Mouse (Mus musculus) thymus, postnatal 10 days (tissue): ENCODE measurements around the gene U2af2.
"Not testable (repeated sequence)": the region's sequence is repeated elsewhere in the genome, so short reads cannot be mapped to it uniquely, and the experiment has no call there.

ENCODE experiments used
- DNase-seq, 2 experiments: peaks; one replicate each; pipeline ENCODE4 v3.0.0; 2021; ENCODE audit warnings: low spot score in 2 of 2

Gene U2af2

DNA sequence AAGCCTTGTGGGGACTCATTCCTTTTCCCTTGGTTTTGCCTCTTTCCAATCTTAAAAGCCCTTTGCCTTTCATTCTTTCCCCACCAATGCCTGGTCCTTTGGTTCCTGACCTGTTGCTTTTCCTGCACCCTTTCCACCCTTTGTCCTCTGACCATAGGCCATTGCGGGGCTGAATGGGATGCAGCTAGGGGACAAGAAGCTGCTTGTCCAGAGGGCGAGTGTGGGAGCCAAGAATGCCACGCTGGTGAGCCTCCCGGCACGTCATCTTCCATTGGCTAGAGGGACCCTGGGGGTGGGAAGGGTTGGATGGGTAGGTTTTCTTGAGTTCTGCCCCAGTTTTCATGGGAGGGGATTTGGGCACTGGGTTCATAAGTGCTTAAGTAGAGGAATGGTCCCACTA is 13.0 kb downstream of the U2af2 start:
- no peak for DNase-seq

DNA sequence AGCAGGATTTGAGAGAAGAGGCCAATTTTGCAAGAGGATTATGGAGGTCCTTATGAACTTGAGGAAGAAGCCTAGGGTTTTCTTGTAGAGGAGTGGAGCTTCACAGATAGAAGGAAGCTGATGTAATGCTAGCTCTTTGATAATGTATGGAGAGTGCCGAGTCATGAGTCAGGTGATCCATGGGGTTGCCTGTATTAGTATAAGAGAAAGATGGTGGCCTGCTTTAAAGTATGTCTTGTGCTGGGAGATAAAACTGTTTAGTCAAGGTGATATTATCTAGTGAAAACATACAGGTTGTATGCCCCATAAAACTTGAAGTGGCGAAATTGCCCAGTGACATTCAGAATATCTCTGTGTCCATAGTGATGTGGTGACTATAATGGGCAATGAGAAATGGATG is 15.0 kb downstream of the U2af2 start:
- DNase-seq, result no peak

DNA sequence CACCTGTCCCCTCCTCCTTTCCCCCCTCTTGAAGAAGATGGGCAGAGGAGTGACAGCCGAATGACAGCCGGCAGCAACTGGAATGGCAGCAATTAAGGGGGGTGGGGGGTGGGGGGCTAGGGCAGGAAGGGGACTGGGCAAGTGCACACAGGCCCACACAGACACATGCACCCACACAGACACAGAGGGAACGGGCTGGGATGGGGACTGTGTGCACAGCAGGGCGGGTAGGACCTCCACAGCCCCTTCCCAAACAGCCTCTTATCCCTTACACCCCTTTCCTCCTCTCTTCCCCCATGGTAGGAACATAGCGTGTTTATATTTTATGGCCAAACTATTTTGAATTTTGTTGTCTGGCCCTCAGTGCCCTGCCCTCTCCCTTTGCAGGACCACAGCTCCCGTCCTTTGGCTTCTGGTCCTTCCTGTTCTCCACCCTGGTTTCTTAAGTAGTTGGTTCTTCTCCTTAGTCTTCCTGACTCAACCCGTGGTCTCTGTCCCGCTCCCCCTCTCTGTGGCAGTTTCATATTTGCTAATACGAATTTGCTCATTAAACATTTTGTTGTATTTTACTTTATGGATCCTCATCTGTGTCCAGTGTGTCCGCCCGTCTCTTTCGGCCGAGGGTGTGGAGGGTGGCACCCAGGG is 17.5 kb downstream of the U2af2 start:
- DNase-seq, result not testable (repeated sequence)

DNA sequence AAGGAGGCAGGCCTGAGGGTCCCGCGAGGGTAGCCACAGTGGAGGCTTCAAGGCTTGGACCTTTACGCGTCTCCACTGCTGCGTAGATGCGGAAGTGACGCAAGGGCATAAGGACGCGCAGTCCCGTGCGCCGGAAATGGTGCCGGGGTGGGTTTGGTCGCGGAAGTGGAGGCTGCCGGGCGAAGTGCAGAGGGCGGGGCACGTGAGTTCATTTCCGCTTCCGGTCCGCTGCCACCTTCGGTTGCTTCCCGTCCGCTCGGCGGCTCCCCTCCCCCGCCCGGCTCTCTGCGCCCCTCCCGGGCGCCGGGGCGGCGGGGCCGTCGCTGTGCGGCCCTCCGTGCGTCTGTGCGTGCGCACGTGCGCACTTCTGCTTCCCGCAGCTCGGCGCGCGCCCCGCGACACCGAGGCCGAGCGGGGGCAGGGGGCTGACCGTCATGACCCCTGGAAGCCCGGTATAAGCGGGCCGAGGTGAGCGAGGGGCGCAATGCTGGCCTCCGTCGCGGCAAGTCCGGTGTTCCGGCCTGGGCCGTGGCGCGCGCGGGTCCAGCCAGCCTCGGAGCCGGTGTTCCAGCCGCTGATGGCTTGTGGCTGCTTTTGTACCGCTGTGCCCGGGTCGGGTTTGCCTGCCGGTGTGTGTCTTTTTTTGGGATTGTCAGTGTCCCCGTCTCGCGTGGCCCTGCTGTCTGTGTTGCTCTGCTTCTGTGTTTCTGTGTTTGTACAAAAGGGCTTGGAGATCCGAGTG is 18.2 kb downstream of the U2af2 start, which contains the start of gene Epn1:
TSS of gene Epn1 (plus strand) at position 226 of the 742 bp plus-strand sequence.
- peak; percentile 93 to 97 for DNase-seq

DNA sequence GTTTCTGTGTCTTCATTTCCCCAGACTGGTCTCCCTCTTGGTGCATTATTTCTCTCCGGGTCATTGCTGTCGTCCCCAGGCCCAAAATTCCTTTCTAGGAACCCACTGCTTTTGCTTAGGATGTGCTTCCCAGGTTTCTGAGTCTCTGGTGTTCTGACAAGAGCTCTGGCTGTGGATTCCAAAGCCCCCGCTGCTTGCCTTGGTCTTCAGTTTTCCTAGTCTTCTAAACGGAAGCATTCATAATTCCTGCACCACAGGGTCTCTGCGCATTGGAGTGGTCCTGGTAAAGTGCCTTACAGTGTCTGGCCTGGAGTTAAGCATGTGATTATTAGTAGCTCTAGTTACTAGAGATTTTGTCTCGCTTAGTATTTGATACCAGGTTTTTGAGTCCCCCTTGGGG is 18.9 kb downstream of the U2af2 start:
- no peak for DNase-seq

DNA sequence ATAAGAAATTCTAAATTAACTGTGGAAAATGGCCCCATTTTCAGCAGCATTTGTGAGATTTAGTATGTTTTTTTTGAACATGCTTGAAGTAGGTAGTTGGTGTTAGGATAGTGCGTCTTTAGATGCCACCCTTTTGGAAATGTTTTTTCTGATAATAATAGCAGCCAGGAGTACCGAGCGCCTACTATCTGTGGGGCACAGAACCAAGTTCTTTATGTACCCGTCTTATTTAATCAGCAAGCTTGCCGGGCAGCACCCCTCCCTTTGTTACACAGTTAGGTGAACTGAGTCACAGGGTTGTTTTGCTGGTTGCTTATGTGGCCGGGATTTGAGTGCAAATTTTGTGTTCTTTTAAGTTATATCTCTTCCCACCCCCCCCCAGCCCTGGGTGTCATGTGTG is 19.3 kb downstream of the U2af2 start:
- no peak for DNase-seq

DNA sequence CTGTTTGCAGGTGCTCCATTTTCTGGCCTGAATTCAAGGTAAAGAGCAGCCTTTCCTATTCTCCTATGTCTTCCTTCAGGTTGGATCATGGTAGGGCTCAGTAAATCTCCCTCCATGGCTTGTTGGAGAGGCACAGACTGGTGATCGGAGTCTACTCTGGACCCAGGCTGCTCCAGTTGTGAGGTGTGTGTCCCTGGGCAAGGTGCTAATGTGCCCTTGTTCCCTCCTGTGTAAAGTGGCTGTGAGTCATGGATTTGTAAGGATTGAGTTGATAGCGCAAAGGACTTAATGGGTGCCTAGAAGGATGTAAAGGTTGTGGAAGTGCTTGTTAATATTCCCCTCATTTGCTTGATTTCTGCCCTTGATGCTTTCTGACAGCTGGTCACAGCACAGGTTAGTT is 20.0 kb downstream of the U2af2 start:
- DNase-seq, result no peak

DNA sequence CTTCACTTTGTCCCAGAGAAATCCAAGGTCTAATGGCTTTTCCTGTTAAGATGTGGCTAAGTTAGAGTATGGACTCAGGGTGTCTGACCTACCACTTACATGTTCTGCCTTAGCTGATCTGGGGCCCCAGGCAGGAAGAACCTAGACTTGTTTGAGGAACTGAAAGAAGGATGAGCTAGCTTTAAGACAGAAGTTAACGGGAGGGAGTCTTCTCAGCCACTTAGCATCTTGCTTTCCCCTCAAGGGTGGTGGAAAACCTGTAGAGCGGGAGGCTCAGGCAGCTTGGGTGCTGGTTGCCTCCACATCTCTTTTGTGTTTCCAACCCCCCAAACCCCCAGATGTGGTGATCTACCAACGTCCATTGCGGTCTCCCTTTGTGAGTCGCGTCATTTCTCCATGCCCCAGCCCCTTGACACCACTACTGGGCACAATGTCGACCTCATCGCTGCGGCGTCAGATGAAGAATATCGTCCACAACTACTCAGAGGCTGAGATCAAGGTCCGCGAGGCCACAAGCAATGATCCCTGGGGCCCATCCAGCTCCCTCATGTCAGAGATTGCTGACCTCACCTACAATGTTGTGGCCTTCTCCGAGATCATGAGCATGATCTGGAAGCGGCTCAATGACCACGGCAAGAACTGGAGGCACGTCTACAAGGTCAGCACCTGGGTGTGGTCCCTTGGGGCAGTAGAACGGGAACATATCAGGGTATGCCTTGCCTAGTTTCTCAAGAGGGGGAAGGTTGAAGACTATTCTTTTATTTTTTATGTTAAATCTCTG is 21.6 kb downstream of the U2af2 start:
- DNase-seq, result no peak

DNA sequence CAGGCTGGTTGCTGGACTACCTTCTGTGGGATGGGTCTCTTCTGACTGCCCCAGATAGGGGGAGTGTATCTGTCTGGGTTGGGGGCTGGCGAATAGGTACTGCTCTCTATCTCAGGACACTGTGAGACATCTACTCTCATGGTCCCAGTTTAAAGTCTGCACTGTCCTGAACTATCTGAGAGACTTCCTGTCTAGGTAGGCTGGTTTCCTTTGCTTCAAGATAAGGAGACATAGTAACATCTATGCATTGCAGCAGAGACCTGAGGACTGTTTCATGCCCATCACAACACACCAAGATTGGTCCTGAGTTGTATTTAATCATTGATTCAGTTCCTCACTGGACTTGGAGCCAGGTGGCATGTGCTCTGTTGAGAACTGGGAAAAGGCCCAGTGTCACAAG is 23.6 kb downstream of the U2af2 start:
- no peak for DNase-seq

DNA sequence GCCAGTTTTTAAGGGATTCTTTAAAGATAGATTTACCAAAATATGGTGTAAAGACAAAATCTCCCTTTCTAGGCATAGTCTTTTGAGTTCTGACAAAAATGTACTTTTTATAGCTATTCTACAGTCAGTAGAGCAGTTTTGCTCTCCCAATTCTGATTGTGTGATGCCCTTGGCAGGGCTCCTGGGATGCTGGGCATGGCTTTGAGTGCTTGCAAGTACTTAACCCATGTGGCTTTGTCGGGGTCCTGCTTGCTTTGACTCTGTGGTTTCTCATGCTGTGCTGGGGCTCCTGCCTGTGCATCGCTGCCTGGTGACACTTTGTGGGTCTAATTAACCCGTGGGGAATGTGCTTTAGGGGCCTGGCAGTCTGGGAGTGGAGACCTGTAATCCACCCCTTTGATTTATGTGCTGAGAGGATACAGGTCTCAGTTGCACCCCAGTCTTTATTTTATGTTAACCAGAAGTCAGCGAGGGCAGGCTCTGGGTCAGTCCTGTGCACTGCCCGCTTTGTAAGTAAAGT is 25.0 kb downstream of the U2af2 start:
- DNase-seq, result no peak

DNA sequence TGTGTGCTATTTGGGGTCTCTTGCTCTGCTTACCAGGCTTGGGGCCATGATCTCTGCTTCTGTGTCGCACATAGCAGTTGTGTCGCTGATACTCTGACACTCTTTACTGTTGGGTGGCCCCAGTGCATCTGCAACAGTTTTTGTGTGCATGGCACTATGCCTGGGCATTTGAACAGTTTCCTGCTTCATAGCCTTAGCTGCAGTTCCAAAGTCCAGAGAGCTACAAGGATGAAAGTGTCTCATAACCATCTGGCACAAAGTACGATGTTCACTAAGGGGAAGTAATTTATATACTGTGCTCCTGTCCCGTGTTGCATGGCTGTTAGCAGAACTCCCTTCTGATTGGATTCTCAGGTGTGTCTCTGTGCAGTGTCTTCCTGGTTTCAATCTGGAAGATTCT is 25.9 kb downstream of the U2af2 start:
- DNase-seq, result no peak

DNA sequence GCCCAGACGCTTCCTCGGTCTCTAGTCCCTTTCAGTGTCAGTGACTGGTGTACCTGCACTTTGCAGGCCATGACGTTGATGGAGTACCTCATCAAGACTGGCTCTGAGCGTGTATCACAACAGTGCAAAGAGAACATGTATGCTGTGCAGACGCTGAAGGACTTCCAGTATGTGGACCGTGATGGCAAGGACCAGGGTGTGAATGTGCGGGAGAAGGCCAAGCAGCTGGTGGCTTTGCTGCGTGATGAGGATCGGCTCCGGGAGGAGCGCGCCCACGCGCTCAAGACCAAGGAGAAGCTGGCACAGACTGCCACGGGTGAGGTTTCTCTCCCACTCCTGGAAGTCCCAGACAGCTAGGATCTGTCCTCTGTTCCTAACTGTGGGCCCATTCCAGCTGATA is 27.9 kb downstream of the U2af2 start:
- DNase-seq, result no peak

DNA sequence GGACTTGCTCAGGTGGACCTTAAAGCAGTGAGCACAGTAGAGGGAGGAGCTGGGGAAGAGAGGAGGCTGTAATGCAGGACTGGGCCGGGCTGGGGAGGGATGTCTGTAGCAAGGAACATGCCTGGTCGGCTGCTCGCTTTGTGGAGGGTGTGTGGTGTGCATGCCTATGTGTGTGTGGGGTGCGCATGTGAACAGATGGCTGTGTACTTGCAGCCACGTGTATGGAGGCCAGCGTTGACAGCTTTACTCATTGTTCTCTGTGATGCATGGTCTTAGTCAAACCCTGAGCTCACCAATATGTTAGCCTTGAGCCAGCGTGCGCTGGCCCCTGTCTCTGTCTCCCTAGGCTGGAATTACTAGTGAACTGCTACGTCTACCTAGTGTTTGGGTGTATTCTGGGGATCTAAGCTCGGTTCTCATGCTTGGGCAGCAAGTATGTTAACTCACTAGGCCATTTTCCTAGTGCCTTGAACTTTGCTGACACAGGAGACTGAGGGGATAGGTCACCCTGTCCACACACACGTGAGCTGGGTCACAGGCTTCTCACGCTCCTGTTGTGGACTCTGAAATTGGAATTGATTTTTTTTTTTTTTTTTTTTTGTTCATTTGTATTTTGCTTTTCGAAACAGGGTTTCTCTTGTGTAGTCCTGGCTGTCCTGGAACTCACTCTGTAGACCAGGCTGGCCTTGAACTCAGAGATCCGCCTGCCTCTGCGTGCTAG is 29.2 kb downstream of the U2af2 start:
- no peak for DNase-seq

DNA sequence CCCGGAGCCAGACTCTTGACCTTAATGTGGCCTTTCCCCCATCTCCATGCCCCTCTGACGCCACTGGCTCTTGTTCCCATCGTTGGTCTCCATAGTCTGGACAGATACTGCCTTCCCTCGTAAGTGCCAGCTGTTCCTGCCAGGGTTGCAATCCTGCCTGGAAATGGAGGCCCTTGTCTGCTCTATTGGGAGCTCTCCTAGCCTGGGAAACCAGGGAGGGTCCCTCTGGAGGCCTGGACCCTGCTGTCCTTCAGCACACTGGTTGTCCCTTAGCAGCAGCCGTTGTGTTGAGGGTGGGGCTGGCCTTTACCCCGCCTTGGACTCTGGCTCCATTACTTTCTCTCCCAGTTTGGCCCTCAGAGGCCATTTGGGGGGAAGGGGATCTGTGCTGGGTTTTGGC is 30.4 kb downstream of the U2af2 start:
- DNase-seq, result no peak

DNA sequence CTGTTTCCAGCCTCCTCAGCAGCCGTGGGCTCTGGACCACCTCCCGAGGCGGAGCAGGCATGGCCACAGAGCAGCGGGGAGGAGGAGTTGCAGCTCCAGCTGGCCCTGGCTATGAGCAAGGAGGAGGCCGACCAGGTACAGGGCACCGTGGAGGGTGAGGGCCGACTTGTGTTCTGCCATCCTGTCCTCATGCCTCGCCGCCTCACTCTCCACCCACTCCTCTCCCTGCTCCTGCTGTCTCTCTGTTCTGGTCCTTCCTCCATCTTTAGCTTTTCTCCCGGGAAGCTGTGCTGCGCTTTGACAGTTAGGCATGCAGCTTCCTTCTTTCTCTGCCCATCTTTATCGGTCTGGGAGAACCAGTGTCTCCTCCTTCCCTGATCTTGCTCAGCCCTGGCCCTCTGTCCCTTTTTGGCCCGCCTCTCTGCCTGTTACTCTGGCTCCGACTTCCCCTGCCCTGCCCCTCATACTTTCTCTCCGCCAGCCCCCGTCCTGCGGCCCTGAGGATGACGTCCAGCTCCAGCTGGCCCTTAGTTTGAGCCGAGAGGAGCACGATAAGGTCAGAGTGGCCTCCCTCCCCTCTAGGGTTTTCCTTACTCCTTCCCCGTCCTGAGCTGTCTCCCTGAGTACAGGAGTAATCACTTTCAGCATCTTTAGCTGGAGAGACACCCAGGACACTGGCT is 31.0 kb downstream of the U2af2 start:
- no peak for DNase-seq

DNA sequence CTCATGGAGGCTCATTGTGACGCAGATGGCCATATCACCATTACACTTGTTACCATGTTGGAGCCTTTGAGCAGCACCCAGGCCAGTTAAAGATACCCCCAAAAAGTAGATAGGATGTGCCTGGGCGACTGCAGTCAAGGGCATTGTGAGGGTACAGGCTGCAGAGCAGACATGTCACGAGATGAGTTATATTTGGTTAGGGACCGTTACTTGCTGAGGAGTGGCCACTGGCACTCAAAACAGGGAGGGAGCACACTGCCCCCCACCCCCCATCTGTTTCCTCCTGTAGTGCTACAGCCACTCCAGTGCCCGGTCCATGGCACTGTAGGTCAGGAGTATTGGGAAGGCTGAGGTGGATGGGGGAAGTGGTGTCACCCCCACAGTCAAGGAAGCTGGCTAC is 36.8 kb downstream of the U2af2 start:
- DNase-seq, result no peak

DNA sequence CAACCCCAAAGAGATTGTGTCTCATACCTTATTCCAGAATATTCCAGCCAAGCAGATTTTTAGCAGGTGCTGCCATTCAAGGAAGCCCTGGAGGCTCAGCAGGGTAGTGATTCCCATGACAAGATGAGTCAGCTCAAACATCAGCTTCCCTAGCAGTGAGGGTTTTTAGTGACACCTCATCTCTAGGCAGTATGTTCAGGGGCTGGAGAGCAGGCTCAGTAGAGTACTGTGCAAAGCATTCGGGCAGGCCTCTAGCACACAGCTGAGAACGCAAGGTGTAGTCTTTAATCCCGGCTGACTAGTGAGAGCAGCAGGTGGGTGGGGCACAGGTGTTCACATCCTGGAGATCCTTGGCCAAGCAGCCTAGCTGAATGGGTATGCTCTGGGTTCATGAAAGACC is 37.9 kb downstream of the U2af2 start:
- DNase-seq, result no peak

DNA sequence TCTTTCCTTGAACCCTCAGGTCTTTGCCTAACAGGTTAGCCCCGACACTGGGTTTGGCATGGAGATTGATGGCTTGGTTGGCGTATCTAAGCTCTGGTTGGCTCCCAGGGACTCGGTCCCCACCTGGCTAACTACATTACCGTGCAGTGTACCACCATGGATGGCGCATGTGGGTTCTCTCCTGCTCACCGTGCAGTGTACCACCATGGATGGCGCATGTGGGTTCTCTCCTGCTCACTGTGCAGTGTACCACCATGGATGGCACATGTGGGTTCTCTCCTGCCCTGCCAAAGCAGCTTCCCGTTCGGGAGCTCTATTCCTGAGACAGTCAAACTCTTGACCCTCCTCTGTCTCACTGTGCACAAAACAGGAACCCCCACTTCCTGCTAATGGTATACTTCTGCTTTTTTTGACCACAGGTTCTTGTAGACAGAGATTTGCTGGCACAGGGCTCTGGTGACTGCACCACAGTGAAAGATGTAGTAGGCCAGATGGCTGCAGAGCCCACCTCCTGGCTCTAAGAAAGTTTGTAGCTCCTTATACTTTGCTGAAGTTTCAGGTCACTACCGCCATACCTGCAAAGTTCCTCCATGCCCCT is 39.2 kb downstream of the U2af2 start:
- no peak for DNase-seq

DNA sequence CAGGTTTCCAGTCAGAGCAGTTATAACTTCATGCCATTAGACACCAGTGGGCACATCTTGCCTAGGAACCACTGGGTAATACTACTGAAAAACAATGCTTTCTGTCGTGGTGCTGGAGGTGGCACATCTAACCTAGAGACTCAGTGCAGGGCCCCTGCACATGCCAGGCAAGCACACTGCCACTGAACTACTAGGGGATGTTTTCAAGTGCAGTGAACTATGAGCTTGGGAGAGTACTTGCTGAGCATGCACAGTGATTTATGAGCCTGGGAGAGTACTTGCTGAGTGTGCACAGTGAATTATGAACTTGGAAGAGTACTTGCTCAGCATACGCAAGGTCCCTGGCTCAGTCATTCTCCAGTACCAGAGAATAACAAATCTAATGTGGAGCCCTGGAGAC is 40.6 kb downstream of the U2af2 start:
- DNase-seq, result no peak

DNA sequence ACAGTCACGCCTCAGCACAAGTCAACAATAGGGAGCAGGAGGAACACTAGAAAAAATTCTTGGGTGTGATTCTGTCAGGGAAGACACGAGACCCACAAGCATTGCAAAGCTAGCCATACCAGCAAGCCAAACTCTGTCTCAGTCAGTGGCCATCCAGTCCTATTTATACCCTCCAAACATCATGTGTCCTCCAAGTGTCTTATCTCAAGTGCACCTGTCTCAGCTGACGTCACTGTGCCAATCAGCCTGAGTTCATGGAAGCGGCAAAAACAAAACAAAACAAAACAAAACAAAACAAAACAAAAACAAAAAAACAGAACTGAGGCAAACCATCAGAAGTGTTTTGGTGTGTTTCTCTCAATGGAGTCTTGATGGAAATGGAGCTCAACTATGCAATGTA is 46.3 kb downstream of the U2af2 start:
- no peak for DNase-seq

DNA sequence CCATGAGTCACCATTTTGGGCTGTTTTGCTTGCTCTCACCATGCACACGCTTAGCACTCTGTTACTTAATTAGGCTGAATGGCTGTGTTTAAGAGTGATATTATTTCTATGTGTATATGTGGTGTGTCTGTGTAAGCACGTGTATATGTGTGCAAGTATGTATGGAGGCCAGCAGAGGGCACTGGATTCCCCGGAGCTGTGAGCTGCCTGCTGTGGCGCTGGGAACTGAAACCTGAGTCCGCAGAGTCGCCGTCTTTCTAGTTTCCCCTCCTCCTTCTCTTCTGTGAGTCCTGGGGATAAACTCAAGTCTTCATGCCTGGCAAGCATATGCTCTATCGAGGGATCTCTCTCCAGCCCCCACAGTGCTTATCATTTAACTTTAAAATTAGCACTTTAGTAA is 47.4 kb downstream of the U2af2 start:
- DNase-seq, result no peak
